Mouse (Mus musculus): ENCODE measurements around the gene Otol1.

Otol1 gene

DNA sequence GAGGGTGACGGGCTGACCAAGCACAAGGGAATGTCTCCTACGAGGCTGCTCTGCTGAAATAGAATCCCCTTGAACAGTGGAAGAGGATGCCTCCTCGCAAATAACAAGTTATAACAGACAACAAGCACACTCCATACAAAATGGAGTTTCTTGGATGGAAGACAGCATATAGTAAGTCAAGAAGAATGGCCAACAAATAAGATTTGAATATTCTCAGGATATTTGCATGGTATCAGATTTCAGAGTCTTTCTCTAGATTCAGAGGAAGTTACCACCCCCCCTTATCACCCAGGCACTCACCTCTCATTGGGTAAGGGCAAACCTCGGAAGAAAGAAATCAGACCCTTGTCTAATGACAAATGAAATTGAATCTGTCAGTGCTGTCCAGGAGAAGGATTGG is at the start of gene Otol1:
TSS of gene Otol1 (plus strand) at position 301 of the 400 bp plus-strand sequence.
- DNase-seq (ENCODE audit: low read depth), result no peak

- DNase-seq (ENCODE audit: low read depth), result peak; percentile 3
Observed at GRCm38 (mm10) chr3:69962187-69962586, 45.2 kb upstream of the Otol1 start.

GRCm38 (mm10) chr3:69971482-69972097 is 35.8 kb upstream of the Otol1 start:
- DNase-seq (ENCODE audit: low read depth), result no peak

- no peak for DNase-seq (ENCODE audit: low read depth)
Observed at GRCm38 (mm10) chr3:69978092-69978491, 29.3 kb upstream of the Otol1 start.

GRCm38 (mm10) chr3:69993806-69994205 is 13.6 kb upstream of the Otol1 start:
- DNase-seq (ENCODE audit: low read depth), result no peak

GRCm38 (mm10) chr3:70001540-70001939 is 5.9 kb upstream of the Otol1 start:
- DNase-seq (ENCODE audit: low read depth), result no peak

- no peak for DNase-seq (ENCODE audit: low read depth)
Observed at GRCm38 (mm10) chr3:70003126-70003764, 4.2 kb upstream of the Otol1 start.

- DNase-seq (ENCODE audit: low read depth), result no peak
Observed at GRCm38 (mm10) chr3:70003955-70004354, 3.5 kb upstream of the Otol1 start.

DNA sequence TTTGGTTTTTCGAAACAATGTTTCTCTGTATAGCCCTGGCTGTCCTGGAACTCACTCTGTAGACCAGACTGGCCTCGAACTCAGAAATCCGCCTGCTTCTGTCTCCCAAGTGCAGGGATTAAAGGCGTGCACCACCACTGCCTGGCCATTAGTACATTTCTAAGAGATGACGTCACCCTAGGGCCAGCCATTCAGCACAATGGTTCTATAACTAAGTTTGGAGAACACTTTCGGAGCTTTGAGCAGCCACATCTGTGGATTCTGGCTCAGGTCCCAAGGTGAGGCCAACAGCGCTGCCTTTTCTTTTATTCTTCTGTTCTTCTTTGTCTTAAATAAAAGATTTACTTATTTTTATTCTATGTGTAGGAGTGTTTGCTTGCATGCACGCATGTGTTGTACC is 3.0 kb upstream of the Otol1 start:
- DNase-seq (ENCODE audit: low read depth), result no peak

DNA sequence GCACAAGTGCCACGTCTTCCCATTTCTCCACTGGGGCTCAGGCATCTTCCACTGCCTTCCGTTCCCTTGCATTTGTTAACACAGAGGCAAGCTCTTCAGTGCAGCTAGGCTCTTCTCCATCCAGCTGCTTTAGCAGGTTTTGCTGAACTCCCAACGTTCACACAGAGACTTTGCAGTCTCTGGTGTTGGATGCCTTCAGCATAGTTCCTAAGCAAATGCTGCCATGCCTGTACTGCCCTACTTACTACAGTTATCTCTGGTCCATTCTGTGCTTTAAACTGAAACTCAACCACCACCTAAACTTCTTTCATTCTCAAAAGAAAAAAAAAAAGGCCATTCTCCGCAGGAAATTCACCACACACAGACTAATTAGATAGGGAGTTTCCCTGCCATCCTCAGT is 5.2 kb downstream of the Otol1 start:
- no peak for DNase-seq (ENCODE audit: low read depth)

DNA sequence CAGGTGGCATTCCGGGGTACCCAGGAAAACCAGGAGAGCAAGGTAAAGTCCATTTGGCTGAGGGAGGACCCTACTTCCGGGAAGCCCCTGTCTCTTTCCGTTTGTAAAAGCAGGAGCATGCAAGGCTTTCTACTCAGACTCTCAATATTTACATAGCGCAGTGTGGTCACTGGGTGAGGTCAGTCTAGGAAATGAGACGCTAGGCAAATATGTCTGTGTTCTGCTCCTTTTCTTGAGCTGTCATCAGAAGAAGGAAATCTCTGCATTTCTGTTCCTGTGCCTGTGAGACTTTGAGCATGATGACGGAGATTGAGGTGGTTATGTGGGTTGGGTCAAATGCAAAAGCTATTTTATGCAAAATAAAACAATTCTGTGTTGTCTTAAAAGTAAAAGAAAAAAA is 19.2 kb downstream of the Otol1 start:
- no peak for DNase-seq (ENCODE audit: low read depth)

- no peak for DNase-seq (ENCODE audit: low read depth)
Observed at GRCm38 (mm10) chr3:70029260-70029659, 21.8 kb downstream of the Otol1 start.

- no peak for DNase-seq (ENCODE audit: low read depth)
Observed at GRCm38 (mm10) chr3:70035593-70035992, 28.2 kb downstream of the Otol1 start.
